Mouse (Mus musculus): ENCODE measurements around the gene Mapkbp1. TPM values are rescaled to one million over a fixed set of nuclear protein-coding genes. Genes with fewer than 3 reads are reported as not detected.

Mapkbp1 gene
- total and polyA plus RNA-seq, 2 experiments from 2014 or later = 5.5 to 41.3 TPM

DNA sequence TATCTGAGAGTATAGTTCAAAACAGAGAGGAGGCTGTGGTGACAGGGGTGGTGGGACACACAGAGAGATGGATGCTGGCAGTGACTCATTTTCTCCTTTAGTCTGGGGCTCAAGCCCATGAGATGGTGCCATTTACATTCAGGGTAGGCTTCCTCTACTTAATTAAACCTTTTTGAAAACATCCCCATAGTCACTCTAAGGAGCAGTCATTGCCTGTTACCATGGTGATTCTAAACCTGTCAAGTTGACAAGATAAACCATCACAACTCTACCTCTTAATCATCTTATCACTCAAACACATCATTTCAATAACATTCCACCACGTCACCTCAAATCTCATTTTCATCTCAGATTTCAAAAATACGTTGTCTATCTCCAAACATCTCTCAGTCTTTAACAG is 31.5 kb downstream of the Mapkbp1 start:
- Histone ChIP-seq H3K27ac (no peak overlapping the region), H3K36me3 (ENCODE audit: insufficient read depth, low read length) (peaks cover 14% of the 10 kb centered on the region), H3K4me3 (ENCODE audit: low read length) (no peak overlapping the region), H3K27me3 (ENCODE audit: insufficient read depth, low read length) (no peaks in the 10 kb centered on the region), H3K4me1 (ENCODE audit: insufficient read depth, low read length) (no peaks in the 10 kb centered on the region), H3K9me3 (ENCODE audit: low read length) (no peaks in the 10 kb centered on the region), H3K4me2 (ENCODE audit: low read depth, low read length) (no peak overlapping the region), H3K9ac (replicated peaks; ENCODE audit: low read length) (no peak overlapping the region)
- no peak for DNase-seq (ENCODE audit: low spot score)
- no peak for TF ChIP-seq CTCF (IDR thresholded peaks at IDR 0.05; ENCODE audit: low read depth)
- ATAC-seq = no peak
- WGBS = 87% methylated on average over 2 of the region's 2 CpGs

- H3K4me3 ChIP-seq (ENCODE audit: low read length) = no peak overlapping the region
- no peak overlapping the region for H3K9ac ChIP-seq (replicated peaks; ENCODE audit: low read length)
- no peaks in the 10 kb centered on the region for H3K9me3 ChIP-seq (ENCODE audit: low read length)
- no peak overlapping the region for H3K27ac ChIP-seq
- no peak for TF ChIP-seq CTCF (IDR thresholded peaks at IDR 0.05; ENCODE audit: low read depth)
- 96% methylated on average over 7 of the region's 7 CpGs for WGBS
- no peaks in the 10 kb centered on the region for H3K27me3 ChIP-seq (ENCODE audit: insufficient read depth, low read length)
- H3K4me2 ChIP-seq (ENCODE audit: low read depth, low read length) = no peak overlapping the region
- peaks cover 4% of the 10 kb centered on the region; the same call in 1 of the 2 replicates for H3K36me3 ChIP-seq (ENCODE audit: insufficient read depth, low read length)
- DNase-seq (ENCODE audit: low spot score) (no peak), ATAC-seq (no peak)
- no peaks in the 10 kb centered on the region for H3K4me1 ChIP-seq (ENCODE audit: insufficient read depth, low read length)
Measured at GRCm38 (mm10) chr2:120006696-120007095, 34.2 kb downstream of the Mapkbp1 start.

DNA sequence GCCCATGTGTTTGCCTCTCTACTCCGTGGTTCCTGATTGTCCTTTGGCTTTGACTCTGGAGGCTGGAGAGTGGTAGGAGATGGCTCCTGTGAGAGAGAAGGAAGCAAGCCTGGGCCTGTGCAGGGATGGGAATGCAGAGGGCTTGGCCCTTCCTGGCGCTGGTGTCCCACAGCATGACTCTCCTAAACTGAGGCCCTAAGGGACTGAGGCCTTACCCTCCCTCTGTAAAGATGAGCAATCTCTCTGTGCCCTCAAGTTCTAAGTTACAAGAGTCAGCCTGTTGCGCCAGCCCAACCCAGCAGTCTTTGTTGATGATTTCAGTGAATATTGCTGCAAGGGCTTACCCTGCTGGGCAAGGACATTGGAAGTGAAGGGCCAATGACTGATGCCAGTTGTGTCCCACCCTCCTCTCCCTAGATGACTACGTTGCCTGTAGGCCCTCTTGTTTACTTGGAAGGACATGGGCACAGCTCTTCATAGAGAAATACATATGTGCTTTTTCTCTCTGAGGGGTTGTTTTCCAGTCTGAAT is 35.2 kb downstream of the Mapkbp1 start:
- Histone ChIP-seq H3K4me2 (ENCODE audit: low read depth, low read length) (no peak overlapping the region), H3K4me3 (ENCODE audit: low read length) (no peak overlapping the region), H3K4me1 (ENCODE audit: insufficient read depth, low read length) (no peaks in the 10 kb centered on the region), H3K9ac (replicated peaks; ENCODE audit: low read length) (no peak overlapping the region), H3K36me3 (ENCODE audit: insufficient read depth, low read length) (peaks cover 7% of the 10 kb centered on the region; the same call in 1 of the 2 replicates), H3K27ac (no peak overlapping the region), H3K9me3 (ENCODE audit: low read length) (no peaks in the 10 kb centered on the region), H3K27me3 (ENCODE audit: insufficient read depth, low read length) (no peaks in the 10 kb centered on the region)
- DNase-seq (ENCODE audit: low spot score) (no peak), ATAC-seq (no peak)
- 78% methylated on average over 4 of the region's 4 CpGs for WGBS
- TF ChIP-seq CTCF (IDR thresholded peaks at IDR 0.05; ENCODE audit: low read depth) = no peak

DNA sequence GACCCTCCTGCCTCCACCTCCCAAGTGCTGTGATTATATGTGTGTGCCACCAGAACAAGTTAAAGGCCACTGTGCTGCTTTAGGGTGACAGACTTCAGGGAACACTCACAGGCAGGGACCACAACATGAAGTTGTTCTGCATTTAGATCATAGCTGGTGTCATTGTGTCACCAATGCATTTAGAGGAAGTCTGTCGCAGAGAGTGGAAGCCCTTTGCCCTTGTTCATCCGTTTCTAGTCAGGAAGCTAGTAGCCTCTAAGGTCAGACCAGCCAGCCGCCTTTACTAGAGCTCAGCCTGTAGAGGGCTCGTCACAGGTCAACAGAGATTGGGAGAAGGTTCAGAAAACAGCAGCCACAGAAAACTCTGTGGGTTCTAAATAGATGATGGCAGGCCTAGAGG is 36.2 kb downstream of the Mapkbp1 start:
- H3K4me1 ChIP-seq (ENCODE audit: insufficient read depth, low read length) = no peaks in the 10 kb centered on the region
- WGBS = 70% methylated on average over 4 of the region's 4 CpGs
- peaks cover 13% of the 10 kb centered on the region; the same call in 1 of the 2 replicates for H3K36me3 ChIP-seq (ENCODE audit: insufficient read depth, low read length)
- ATAC-seq (no peak), DNase-seq (ENCODE audit: low spot score) (no peak)
- no peak overlapping the region for H3K9ac ChIP-seq (replicated peaks; ENCODE audit: low read length)
- TF ChIP-seq CTCF (IDR thresholded peaks at IDR 0.05; ENCODE audit: low read depth) = no peak
- no peak overlapping the region for H3K4me2 ChIP-seq (ENCODE audit: low read depth, low read length)
- H3K4me3 ChIP-seq (ENCODE audit: low read length) = no peak overlapping the region
- H3K27me3 ChIP-seq (ENCODE audit: insufficient read depth, low read length) = no peaks in the 10 kb centered on the region
- no peaks in the 10 kb centered on the region for H3K9me3 ChIP-seq (ENCODE audit: low read length)
- no peak overlapping the region for H3K27ac ChIP-seq

- TF ChIP-seq CTCF (IDR thresholded peaks at IDR 0.05; ENCODE audit: low read depth) = peak; percentile 72
- no peaks in the 10 kb centered on the region for H3K27me3 ChIP-seq (ENCODE audit: insufficient read depth, low read length)
- peaks cover 31% of the 10 kb centered on the region for H3K36me3 ChIP-seq (ENCODE audit: insufficient read depth, low read length)
- 69% methylated on average over 8 of the region's 8 CpGs for WGBS
- no peaks in the 10 kb centered on the region for H3K9me3 ChIP-seq (ENCODE audit: low read length)
- H3K4me1 ChIP-seq (ENCODE audit: insufficient read depth, low read length) = no peaks in the 10 kb centered on the region
- ATAC-seq = peak; percentile 40; the same call in 1 of the 2 replicates
- H3K4me3 ChIP-seq (ENCODE audit: low read length) = no peak overlapping the region
- H3K4me2 ChIP-seq (ENCODE audit: low read depth, low read length) = no peak overlapping the region
- no peak overlapping the region for H3K27ac ChIP-seq
- DNase-seq (ENCODE audit: low spot score) = peak; percentile 73
- H3K9ac ChIP-seq (replicated peaks; ENCODE audit: low read length) = no peak overlapping the region
Measured at GRCm38 (mm10) chr2:120011462-120012200, 39.1 kb downstream of the Mapkbp1 start.

DNA sequence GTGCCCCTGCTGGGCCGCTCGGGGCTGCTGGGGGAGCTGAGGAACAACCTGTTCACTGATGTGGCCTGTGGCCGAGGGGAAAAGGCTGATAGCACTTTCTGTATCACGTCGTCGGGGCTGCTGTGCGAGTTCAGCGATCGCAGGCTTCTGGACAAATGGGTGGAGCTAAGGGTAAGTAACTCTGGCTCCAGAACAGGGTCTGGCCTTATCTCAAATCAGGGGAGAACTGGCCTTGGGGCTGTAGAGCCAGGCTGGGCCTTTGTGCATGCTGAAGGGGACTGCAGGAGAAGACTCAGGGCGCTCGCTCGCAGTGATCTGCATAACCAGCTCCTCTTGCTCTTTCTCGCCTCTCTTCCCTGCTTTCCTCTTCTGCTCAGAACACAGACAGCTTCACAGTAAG is 40.4 kb downstream of the Mapkbp1 start:
- Histone ChIP-seq H3K4me2 (ENCODE audit: low read depth, low read length) (no peak overlapping the region), H3K4me1 (ENCODE audit: insufficient read depth, low read length) (no peaks in the 10 kb centered on the region), H3K27ac (no peak overlapping the region), H3K27me3 (ENCODE audit: insufficient read depth, low read length) (no peaks in the 10 kb centered on the region), H3K36me3 (ENCODE audit: insufficient read depth, low read length) (peaks cover 43% of the 10 kb centered on the region), H3K9me3 (ENCODE audit: low read length) (no peaks in the 10 kb centered on the region), H3K4me3 (ENCODE audit: low read length) (no peak overlapping the region), H3K9ac (replicated peaks; ENCODE audit: low read length) (no peak overlapping the region)
- no peak for ATAC-seq
- TF ChIP-seq CTCF (IDR thresholded peaks at IDR 0.05; ENCODE audit: low read depth) = no peak
- WGBS = 91% methylated on average over 13 of the region's 13 CpGs
- no peak for DNase-seq (ENCODE audit: low spot score)
